Mouse (Mus musculus) urinary bladder, adult 2 months (tissue): Measurements from ENCODE around the gene Hoxd13. TPM values are rescaled to one million over a fixed set of nuclear protein-coding genes. Genes with fewer than 3 reads are reported as not detected.

Experiments
- DNase-seq: peaks from one replicate; pipeline ENCODE4 v3.0.0; 2022; ENCODE audit warnings: low spot score
- polyA plus RNA-seq: library from polyadenylated mRNA; depleted of rRNA; stranded (reverse); fragments of >200 nt; gene quantifications from 2 replicates; pipeline ENCODE4 v1.2.3, GENCODE M21; 2012; rRNA removed

Hoxd13 gene
- 15.4 and 17.9 TPM in 2 replicates for polyA plus RNA-seq

- no peak for DNase-seq
Measured at GRCm38 (mm10) chr2:74667842-74668357, at the start of gene Hoxd13. Gene Hoxd13 (plus strand): TSS chr2:74668310.

DNA sequence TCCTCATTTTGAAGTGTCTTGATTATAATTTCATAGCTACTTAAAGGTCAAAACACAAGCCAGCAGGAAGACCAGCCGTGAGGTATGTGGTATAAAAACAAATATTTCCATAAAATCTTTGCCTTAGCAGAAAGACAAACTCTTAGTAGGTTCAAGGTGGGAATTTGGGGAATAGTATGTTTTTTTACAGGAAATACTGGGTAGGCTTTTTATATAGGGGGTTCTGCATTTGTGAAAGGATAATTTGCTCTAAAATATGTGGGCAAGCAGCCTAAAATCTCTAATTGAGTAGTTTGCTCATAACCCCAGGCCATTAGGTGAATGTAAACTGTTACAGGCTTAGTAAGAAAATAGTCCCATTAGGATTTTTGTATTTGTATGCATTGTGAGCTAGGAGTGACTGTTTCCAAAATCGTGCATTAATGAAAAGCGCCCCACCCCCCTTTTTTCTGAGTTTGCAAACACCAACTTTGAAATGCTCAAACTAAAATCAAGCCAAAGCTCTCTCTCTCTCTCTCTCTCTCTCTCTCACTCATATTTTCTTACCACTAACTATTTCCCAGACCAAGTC lies 48.3 kb upstream of the Hoxd13 start:
- no peak for DNase-seq

GRCm38 (mm10) chr2:74620368-74620767 lies 47.7 kb upstream of the Hoxd13 start:
- no peak for DNase-seq

- DNase-seq = no peak
Measured at GRCm38 (mm10) chr2:74635412-74635811, 32.7 kb upstream of the Hoxd13 start.

DNA sequence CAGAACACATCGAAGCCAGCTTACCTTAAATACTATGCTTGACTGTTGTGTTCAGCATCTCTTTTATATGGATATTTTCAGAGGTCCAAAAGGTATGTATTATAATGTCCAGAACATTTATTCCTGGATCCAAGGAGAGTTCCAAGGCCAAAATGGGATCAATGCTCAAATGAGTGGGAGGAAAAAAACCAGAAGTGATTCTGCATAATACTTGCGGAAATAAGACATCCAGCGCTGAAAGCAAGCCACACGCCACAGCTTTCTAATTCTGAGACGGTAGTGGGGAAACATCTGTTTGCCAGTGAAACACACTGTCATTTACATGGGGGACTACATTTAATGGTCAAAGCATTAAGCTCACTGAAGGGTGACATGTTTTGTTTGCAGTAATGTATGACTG lies 25.7 kb upstream of the Hoxd13 start:
- DNase-seq = no peak

- no peak for DNase-seq
Measured at GRCm38 (mm10) chr2:74645631-74646030, 22.5 kb upstream of the Hoxd13 start.

GRCm38 (mm10) chr2:74647082-74647864 lies 20.8 kb upstream of the Hoxd13 start:
- no peak for DNase-seq

DNA sequence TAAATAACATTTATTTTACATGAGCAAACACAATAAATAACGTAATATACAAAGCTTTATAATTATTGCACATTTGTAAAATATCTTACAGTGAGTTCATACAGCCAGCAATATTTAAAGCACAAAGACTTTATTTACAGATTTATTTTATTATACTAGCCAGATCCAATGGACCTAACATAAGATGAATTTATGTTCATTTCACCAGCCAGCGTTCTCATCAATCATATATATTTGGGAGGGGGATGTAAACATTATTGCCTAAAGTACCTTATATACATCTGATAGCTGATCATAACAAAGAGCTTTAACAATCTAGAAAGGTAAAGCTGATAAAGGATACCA lies 15.1 kb upstream of the Hoxd13 start:
- no peak for DNase-seq

GRCm38 (mm10) chr2:74653781-74654535 lies 14.2 kb upstream of the Hoxd13 start:
- DNase-seq = no peak

DNA sequence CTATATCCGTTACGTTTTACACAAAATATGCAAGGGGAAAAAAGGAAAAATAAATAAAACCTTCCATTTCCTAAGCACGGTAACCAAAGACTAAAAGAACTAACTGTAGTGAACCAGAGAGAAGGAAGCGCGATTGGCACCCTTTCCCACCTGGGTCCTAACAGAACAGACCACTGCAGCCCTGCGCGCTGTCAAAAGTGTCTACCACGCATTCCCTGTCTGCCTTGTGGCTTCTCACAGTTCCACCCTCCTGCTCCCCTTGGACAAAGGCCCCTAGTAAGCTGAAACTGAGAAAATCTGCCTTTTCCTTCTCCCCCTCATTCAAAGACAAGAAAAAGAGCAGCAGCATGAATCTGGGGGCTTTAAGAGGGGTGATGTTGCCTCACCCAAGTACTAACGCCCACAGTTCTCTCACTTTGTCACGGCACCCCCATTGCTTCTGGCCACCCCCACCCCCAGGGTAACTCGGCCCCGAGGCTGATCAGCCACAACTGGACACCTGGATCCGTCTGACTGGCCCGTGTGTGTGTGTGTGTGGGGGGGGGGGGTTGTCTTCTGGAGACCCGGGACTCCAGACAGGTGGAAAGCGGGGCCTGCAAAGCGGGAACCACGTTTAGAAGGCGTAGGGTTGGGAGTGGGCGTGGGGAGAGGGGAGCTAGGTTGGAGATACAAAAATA lies 13.2 kb upstream of the Hoxd13 start:
- no peak for DNase-seq

- peak; percentile 49 for DNase-seq
Measured at GRCm38 (mm10) chr2:74655420-74655781, 12.7 kb upstream of the Hoxd13 start.

GRCm38 (mm10) chr2:74655821-74656631 lies 12.1 kb upstream of the Hoxd13 start:
- DNase-seq = no peak

DNA sequence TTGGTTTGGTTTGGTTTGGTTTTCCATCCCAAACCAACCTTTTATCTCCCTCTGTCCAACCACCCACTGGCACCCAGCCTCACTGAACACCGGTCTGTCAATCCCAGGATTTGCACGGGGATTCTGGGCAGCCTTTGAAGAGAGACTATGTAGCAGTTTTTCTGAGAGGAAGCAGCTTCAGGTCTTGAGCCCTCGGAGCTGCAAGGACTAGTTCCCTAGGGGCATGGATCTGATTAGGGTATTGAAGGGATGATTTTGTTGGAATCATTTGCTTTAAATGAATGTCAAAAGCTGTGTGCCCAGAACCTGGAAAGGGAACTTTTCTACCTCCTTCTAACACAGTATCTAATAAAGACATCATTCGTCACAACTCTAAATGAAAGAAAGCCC lies 11.5 kb upstream of the Hoxd13 start:
- no peak for DNase-seq

GRCm38 (mm10) chr2:74657251-74658023 lies 10.7 kb upstream of the Hoxd13 start:
- peak; percentile 31 for DNase-seq

DNA sequence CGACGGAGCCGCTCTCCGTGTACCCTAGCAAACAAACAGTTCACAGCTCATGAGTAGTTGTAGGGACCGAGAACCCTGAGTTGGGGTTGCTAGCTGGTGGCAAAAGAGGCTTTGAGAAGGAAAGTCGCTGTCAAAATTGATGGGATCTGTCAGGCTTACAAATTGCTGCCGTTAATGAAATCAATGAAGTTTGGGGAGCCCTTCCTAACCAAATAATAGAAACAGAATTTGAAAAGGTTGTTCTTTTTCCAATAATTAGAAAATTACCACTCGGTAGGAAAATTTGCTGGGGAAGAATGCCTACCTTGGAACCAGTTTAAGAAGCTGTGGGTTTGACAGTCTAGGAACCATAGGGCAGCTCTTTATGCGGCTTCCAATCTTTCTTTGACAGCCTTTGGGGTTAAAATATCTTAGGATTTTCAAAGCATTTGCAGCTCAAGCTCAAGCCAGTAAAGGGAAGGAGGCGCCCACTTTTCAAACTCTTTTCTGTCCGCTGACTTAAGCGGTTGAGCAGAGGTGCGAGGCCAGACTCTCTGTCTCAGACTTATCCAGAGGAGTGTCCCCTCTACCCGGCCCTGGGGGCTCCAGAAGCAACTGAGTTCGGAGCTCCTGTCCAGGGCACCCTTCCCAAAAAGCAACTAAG lies 10.0 kb upstream of the Hoxd13 start:
- DNase-seq = no peak

DNA sequence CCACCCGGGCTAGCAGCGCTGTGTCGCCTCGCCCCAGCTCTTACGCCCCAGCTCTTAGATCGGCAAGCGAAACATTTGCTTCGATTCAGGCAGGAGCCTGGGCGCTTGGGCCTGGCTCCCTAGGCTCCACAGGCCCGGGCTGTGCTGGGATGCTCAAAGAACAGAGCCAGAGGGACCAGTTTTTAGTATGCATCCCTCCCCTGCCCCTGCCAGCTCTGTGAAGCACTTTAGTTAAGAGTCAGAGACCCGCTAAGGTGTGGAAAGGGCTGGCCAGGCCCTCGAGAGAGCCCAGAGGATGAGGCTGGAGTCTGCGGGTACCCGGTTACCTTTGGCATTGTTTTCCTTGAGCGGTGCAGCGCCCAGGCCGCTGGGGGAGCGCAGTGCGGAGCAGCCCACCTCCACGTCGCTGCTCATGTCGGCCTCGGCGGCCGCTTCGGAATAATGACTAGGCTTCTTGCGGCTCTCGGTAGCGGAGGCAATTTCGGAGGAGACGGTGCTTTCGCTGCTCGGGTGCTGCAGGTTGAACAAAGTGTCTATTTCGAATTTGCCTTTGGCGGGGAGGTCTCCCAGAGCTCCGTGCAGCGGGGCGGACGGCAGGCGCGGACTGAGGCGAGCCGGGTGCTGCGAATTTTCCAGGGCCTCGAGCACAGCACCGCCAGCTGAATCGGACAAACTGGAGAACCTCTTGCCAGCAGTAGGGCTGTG lies 9.3 kb upstream of the Hoxd13 start:
- DNase-seq = no peak

DNA sequence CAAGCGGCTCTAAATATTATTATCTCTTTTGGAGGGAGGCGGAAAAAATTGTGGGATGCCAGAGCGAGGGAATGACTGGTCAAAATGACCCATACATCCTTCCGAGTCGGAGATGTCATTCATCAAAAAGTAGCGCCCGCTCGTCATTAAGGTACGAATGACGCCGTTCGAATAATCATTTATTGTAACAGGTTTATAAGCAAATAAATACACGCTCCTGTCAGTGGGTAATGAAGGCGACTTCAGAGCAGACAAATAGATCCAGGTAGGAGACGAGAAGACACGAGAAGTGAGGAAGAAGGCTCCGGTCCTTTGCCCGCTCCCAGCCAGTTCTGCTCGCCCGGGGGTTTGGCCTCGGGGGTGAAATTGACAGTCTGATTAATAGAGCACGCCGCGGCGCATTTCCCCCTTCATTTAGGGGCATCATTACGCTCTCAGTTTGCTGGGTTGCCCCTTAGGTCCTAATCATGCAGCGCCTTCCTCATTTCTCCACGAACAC lies 8.6 kb upstream of the Hoxd13 start, which contains the start of gene Evx2:
Gene Evx2, minus strand, starts transcription at position 51 of the 499 bp plus-strand sequence.
- no peak for DNase-seq

- DNase-seq = no peak
Measured at GRCm38 (mm10) chr2:74660421-74661375, 7.4 kb upstream of the Hoxd13 start.
